16 mouse cellular contexts compared by ENCODE assay signal in the genomic region with DNA sequence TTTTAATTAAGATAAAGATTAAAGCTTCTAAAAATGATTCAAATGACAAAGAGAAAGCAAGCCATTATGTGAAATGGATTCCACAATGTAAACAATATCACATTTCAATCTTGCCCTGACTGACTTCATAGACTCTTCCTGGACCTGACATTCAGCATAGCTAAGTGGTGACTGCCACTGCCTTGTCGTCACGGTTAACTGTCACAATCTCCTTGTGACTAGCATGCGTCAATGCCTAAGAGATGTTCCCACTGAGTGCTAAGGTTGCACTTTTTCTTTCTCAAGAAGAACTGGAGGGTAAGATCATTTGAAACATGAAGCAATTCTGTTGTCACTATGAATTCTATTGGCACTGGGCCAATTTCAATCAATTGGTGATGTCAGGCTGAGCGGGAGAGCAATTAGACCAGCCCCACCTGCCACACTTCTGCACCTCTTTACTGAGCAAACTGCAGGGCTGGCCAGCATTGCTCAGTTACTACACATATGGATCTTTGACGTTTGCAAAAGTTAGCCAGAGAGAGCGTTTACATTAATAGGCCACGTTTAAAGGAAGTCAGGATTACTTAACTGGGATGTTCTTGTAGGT.
DNase-seq lines count a peak whose midpoint lies in the region; ATAC-seq and TF ChIP-seq lines count a peak whose summit lies in the region.
"Had no signal": no experiment of that assay in that cellular context is flagged by ENCODE, and none has a peak within 500 bp of the region (broad histone marks: within the 10 kb centered on the region; RNA-seq: fewer than 3 reads in every experiment).

No protein-coding gene starts in this region.

- no peak overlapping the region for H3K4me2 ChIP-seq in intestine, embryonic 15.5 days (replicated peaks)
- no peak overlapping the region for H3K4me2 ChIP-seq in intestine, embryonic 16.5 days (ENCODE audit: low read depth, low read length)
- H3K4me2 ChIP-seq: midbrain, embryonic 12.5 days had no signal

- DNase-seq in 416B (ENCODE audit: low read depth): peak; percentile 3
- peak; percentile 68 for DNase-seq in brain, embryonic 14.5 days (ENCODE audit: low read depth)
- no peak for DNase-seq in thymus, postnatal 4 days
- no peak for DNase-seq in layer of hippocampus, postnatal 14 days (ENCODE audit: low spot score in 2 of 2)
- DNase-seq: adrenal gland, postnatal 25 days; gastrocnemius, postnatal 14 days; kidney, postnatal 14 days; liver; spleen, adult 18-20 months; thymus, postnatal 25 days had no signal

- no peaks in the 10 kb centered on the region for H3K36me3 ChIP-seq in intestine, embryonic 15.5 days
- H3K36me3 ChIP-seq in intestine, embryonic 16.5 days (ENCODE audit: control insufficient read depth, insufficient read depth, low read length): no peaks in the 10 kb centered on the region
- H3K36me3 ChIP-seq: heart, embryonic 10.5 days; midbrain, embryonic 12.5 days had no signal

- no peak for TF ChIP-seq POLR2A in brain, embryonic 14.5 days (IDR thresholded peaks at IDR 0.05; ENCODE audit: borderline replicate concordance, extremely low read depth, insufficient read depth, insufficient read length, poor library complexity, severe bottlenecking)

- peak; percentile 53; the same call in 1 of the 2 replicates for ATAC-seq in intestine, embryonic 15.5 days
- ATAC-seq in intestine, embryonic 16.5 days: no peak
- ATAC-seq in megakaryocyte, adult 5-6 weeks (ENCODE audit: poor library complexity, severe bottlenecking): peak; percentile 47; the same call in 1 of the 2 replicates

- WGBS in intestine, embryonic 15.5 days: 54% methylated on average over 7 of the region's 7 CpGs
- WGBS in intestine, embryonic 16.5 days: 53% methylated on average over 7 of the region's 7 CpGs

- H3K27me3 ChIP-seq in intestine, embryonic 15.5 days (replicated peaks): no peaks in the 10 kb centered on the region; the same call in 1 of the 2 replicates
- no peaks in the 10 kb centered on the region for H3K27me3 ChIP-seq in intestine, embryonic 16.5 days (replicated peaks; ENCODE audit: control insufficient read depth, insufficient read depth, low read length)
- H3K27me3 ChIP-seq: midbrain, embryonic 12.5 days had no signal

- no peak overlapping the region for H3K27ac ChIP-seq in intestine, embryonic 15.5 days
- no peak overlapping the region for H3K27ac ChIP-seq in intestine, embryonic 16.5 days (ENCODE audit: low read length)
- H3K27ac ChIP-seq: heart, embryonic 10.5 days; midbrain, embryonic 12.5 days had no signal

- TF ChIP-seq CTCF in brain, embryonic 14.5 days (IDR thresholded peaks at IDR 0.05; ENCODE audit: borderline replicate concordance, extremely low read depth, insufficient read depth, insufficient read length): no peak

- no peaks in the 10 kb centered on the region for H3K4me1 ChIP-seq in intestine, embryonic 15.5 days (replicated peaks)
- H3K4me1 ChIP-seq in intestine, embryonic 16.5 days (ENCODE audit: control insufficient read depth, insufficient read depth, low read length): no peaks in the 10 kb centered on the region
- H3K4me1 ChIP-seq: heart, embryonic 10.5 days; midbrain, embryonic 12.5 days had no signal

- H3K4me3 ChIP-seq in intestine, embryonic 15.5 days (replicated peaks): no peak overlapping the region
- H3K4me3 ChIP-seq in intestine, embryonic 16.5 days (ENCODE audit: low read length): no peak overlapping the region
- H3K4me3 ChIP-seq: heart, embryonic 10.5 days; midbrain, embryonic 12.5 days; myocyte had no signal

- H3K9ac ChIP-seq in intestine, embryonic 15.5 days: no peak overlapping the region
- no peak overlapping the region for H3K9ac ChIP-seq in intestine, embryonic 16.5 days (ENCODE audit: low read depth, low read length)
- H3K9ac ChIP-seq: midbrain, embryonic 12.5 days had no signal

- H3K9me3 ChIP-seq in intestine, embryonic 15.5 days: no peaks in the 10 kb centered on the region
- H3K9me3 ChIP-seq in intestine, embryonic 16.5 days (ENCODE audit: control insufficient read depth, low read length): no peaks in the 10 kb centered on the region
- H3K9me3 ChIP-seq: heart, embryonic 10.5 days; midbrain, embryonic 12.5 days had no signal

Comparison
In these comparisons a context has a peak if more than half of its experiments do, and no peak if none do; other contexts are left out.
1. DNase-seq: peak in 416B (single experiment) and brain, embryonic 14.5 days (single experiment); none in thymus, postnatal 4 days (single experiment) and layer of hippocampus, postnatal 14 days (0 of 2).